Mouse (Mus musculus): ENCODE data around the gene Gm49395.

GRCm38 (mm10) chr13:115127826-115128225 lies 26.1 kb upstream of the Gm49395 start:
- TF ChIP-seq EP300 (IDR thresholded peaks at IDR 0.05; ENCODE audit: low read length), result no peak
- TF ChIP-seq POLR2AphosphoS2 (IDR thresholded peaks at IDR 0.05; ENCODE audit: low read depth, low read length), result no peak
